ENCODE assay signal across 14 mouse cellular contexts in the genomic region with DNA sequence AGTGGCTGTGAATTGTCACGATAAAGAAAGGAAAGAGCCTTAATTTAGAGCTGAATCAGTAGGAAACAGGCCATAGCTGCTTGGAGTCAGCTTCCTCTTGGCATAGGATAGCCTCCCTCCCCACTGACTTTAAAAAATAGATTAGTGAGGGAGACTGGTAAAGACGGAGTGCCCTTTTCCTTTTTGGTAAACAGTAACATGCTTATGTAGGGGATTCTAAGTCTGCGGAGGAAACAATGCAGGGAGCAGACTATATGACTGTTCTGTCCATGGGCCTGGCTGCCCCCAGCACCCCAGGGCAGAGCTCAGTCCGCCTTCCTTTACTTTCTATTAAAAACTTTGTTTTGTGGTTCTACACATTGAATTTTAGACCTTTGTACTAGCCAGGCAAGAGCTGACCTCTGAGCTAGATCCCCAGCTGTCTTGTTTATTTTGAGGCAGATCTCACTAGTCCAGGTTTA. TPM values are rescaled to one million over a fixed set of nuclear protein-coding genes. Genes with fewer than 3 reads are reported as not detected.
DNase-seq lines count a peak whose midpoint lies in the region; ATAC-seq and TF ChIP-seq lines count a peak whose summit lies in the region.
"Had no signal": no experiment of that assay in that cellular context is flagged by ENCODE, and none has a peak within 500 bp of the region (broad histone marks: within the 10 kb centered on the region; RNA-seq: fewer than 3 reads in every experiment).

No protein-coding gene starts in this region.

- H3K27me3 ChIP-seq in ES-Bruce4 (ENCODE audit: control insufficient read depth, insufficient read depth, low read length, poor library complexity, severe bottlenecking), result no peaks in the 10 kb centered on the region
- no peaks in the 10 kb centered on the region for H3K27me3 ChIP-seq in heart, postnatal 0 days (ENCODE audit: control insufficient read depth, insufficient read depth, low read length)
- no peaks in the 10 kb centered on the region for H3K27me3 ChIP-seq in liver, embryonic 11.5 days (replicated peaks; ENCODE audit: control insufficient read depth, insufficient read depth, low read length)
- no peaks in the 10 kb centered on the region for H3K27me3 ChIP-seq in midbrain, embryonic 11.5 days (ENCODE audit: control insufficient read depth, insufficient read depth, low read length)
- H3K27me3 ChIP-seq: hindbrain, embryonic 12.5 days; limb, embryonic 15.5 days; Patski had no signal

- no peak overlapping the region for H3K4me2 ChIP-seq in heart, postnatal 0 days (ENCODE audit: low read depth, low read length)
- no peak overlapping the region for H3K4me2 ChIP-seq in liver, embryonic 11.5 days
- H3K4me2 ChIP-seq in midbrain, embryonic 11.5 days, result no peak overlapping the region
- H3K4me2 ChIP-seq: hindbrain, embryonic 12.5 days; limb, embryonic 15.5 days had no signal

- no peak for TF ChIP-seq CTCF in ES-Bruce4 (IDR thresholded peaks at IDR 0.05; ENCODE audit: low read depth, low read length)
- no peak for TF ChIP-seq CTCF in heart, postnatal 0 days (IDR thresholded peaks at IDR 0.05; ENCODE audit: low read depth)

- TF ChIP-seq POLR2A in ES-Bruce4 (IDR thresholded peaks at IDR 0.05; ENCODE audit: insufficient read depth, low read length), result no peak

- H3K27ac ChIP-seq in ES-Bruce4 (ENCODE audit: insufficient read depth, low read length), result peak overlapping the region; percentile 66; the same call in 1 of the 2 replicates
- H3K27ac ChIP-seq in heart, postnatal 0 days (ENCODE audit: low read depth), result peak overlapping the region; percentile 79
- peak overlapping the region; percentile 4; the same call in 1 of the 2 replicates for H3K27ac ChIP-seq in liver, embryonic 11.5 days (ENCODE audit: low read depth, low read length)
- H3K27ac ChIP-seq in midbrain, embryonic 11.5 days (ENCODE audit: low read depth, low read length), result no peak overlapping the region
- H3K27ac ChIP-seq: forebrain, embryonic 10.5 days; hindbrain, embryonic 12.5 days; limb, embryonic 15.5 days had no signal

- peak; percentile 54 for ATAC-seq in heart, postnatal 0 days (ENCODE audit: insufficient read depth, low read depth)
- peak; percentile 37; the same call in 1 of the 2 replicates for ATAC-seq in liver, embryonic 11.5 days (replicated peaks; ENCODE audit: low FRiP score)
- ATAC-seq in midbrain, embryonic 11.5 days (ENCODE audit: low FRiP score), result no peak
- ATAC-seq: Patski had no signal

- H3K9ac ChIP-seq in ES-Bruce4 (ENCODE audit: low read depth, poor library complexity, severe bottlenecking), result no peak overlapping the region
- H3K9ac ChIP-seq in heart, postnatal 0 days (replicated peaks; ENCODE audit: low read depth, low read length), result no peak overlapping the region
- no peak overlapping the region for H3K9ac ChIP-seq in liver, embryonic 11.5 days (ENCODE audit: low read depth, low read length)
- no peak overlapping the region for H3K9ac ChIP-seq in midbrain, embryonic 11.5 days (ENCODE audit: low read length)
- H3K9ac ChIP-seq: hindbrain, embryonic 12.5 days; limb, embryonic 15.5 days had no signal

- TF ChIP-seq EP300 in ES-Bruce4 (IDR thresholded peaks at IDR 0.05; ENCODE audit: insufficient read depth, low read depth, low read length), result no peak
- TF ChIP-seq EP300 in heart, postnatal 0 days (IDR thresholded peaks at IDR 0.05; ENCODE audit: low read depth), result peak; percentile 76

- H3K9me3 ChIP-seq in ES-Bruce4 (replicated peaks; ENCODE audit: control insufficient read depth, insufficient read depth, low read length, poor library complexity, severe bottlenecking), result peaks cover 29% of the 10 kb centered on the region
- H3K9me3 ChIP-seq in heart, postnatal 0 days (replicated peaks; ENCODE audit: control insufficient read depth, low read length), result no peaks in the 10 kb centered on the region
- no peaks in the 10 kb centered on the region for H3K9me3 ChIP-seq in liver, embryonic 11.5 days (ENCODE audit: control insufficient read depth, low read length)
- no peaks in the 10 kb centered on the region for H3K9me3 ChIP-seq in midbrain, embryonic 11.5 days (ENCODE audit: control insufficient read depth, low read length)
- H3K9me3 ChIP-seq: forebrain, embryonic 10.5 days; hindbrain, embryonic 12.5 days; limb, embryonic 15.5 days had no signal

- H3K4me1 ChIP-seq in ES-Bruce4 (ENCODE audit: control insufficient read depth, insufficient read depth, low read length), result no peaks in the 10 kb centered on the region
- H3K4me1 ChIP-seq in heart, postnatal 0 days (ENCODE audit: control insufficient read depth, insufficient read depth), result peaks cover 10% of the 10 kb centered on the region; the same call in 1 of the 2 replicates
- peaks cover 16% of the 10 kb centered on the region for H3K4me1 ChIP-seq in liver, embryonic 11.5 days (replicated peaks; ENCODE audit: control insufficient read depth, insufficient read depth, low read length)
- no peaks in the 10 kb centered on the region for H3K4me1 ChIP-seq in midbrain, embryonic 11.5 days (ENCODE audit: control insufficient read depth, insufficient read depth, low read length)
- H3K4me1 ChIP-seq: forebrain, embryonic 10.5 days; hindbrain, embryonic 12.5 days had no signal

- intact Hi-C loops in heart, postnatal 14 days (cut with DNase I), result loop anchor here (5.0 kb wide), 1 partner anchor 58 kb away; the partner anchor contains the start of gene Lpar6

- 60% methylated on average over 4 of the region's 4 CpGs for WGBS in heart, postnatal 0 days
- 55% methylated on average over 4 of the region's 4 CpGs for WGBS in liver, embryonic 11.5 days
- WGBS in midbrain, embryonic 11.5 days, result 87% methylated on average over 4 of the region's 4 CpGs

- peaks cover 14% of the 10 kb centered on the region for H3K36me3 ChIP-seq in ES-Bruce4 (ENCODE audit: control insufficient read depth, insufficient read depth, low read length, poor library complexity, severe bottlenecking)
- H3K36me3 ChIP-seq in heart, postnatal 0 days (replicated peaks; ENCODE audit: control insufficient read depth, insufficient read depth, low read length), result peaks cover 40% of the 10 kb centered on the region
- H3K36me3 ChIP-seq in liver, embryonic 11.5 days (ENCODE audit: control insufficient read depth, insufficient read depth, low read length), result peaks cover 13% of the 10 kb centered on the region; the same call in 1 of the 2 replicates
- H3K36me3 ChIP-seq in midbrain, embryonic 11.5 days (ENCODE audit: control insufficient read depth, insufficient read depth, low read length), result peaks cover 14% of the 10 kb centered on the region; the same call in 1 of the 2 replicates

- no peak overlapping the region for H3K4me3 ChIP-seq in ES-Bruce4 (ENCODE audit: low read depth, low read length)
- no peak overlapping the region for H3K4me3 ChIP-seq in heart, postnatal 0 days (ENCODE audit: low read depth, low read length)
- H3K4me3 ChIP-seq in liver, embryonic 11.5 days (ENCODE audit: low read depth, low read length), result no peak overlapping the region
- H3K4me3 ChIP-seq in midbrain, embryonic 11.5 days (ENCODE audit: low read depth, low read length), result no peak overlapping the region
- H3K4me3 ChIP-seq: forebrain, embryonic 10.5 days; hindbrain, embryonic 12.5 days; limb, embryonic 15.5 days had no signal

- peak; percentile 94 for DNase-seq in heart, adult 11 months
- no peak for DNase-seq in heart, postnatal 14 days
- DNase-seq in heart, postnatal 0 days (ENCODE audit: low spot score), result peak; percentile 66
- no peak for DNase-seq in liver, embryonic 11.5 days (ENCODE audit: low spot score)
- no peak for DNase-seq in urinary bladder, adult 18-20 months (ENCODE audit: low spot score in 2 of 2)
- DNase-seq in midbrain, embryonic 11.5 days (ENCODE audit: low spot score, missing footprints), result no peak
- no peak for DNase-seq in cerebellum, postnatal 36 days
- DNase-seq: adrenal gland, postnatal 25 days; cerebellum, postnatal 25 days had no signal

RNA-seq across cellular contexts. Expression of gene Rcbtb2, which starts 56.4 kb away (rescaled TPM):
- 10 to 100 TPM; 29.3 to 29.4 TPM for total RNA-seq in heart, postnatal 14 days (2021)
- 74.1 and 76.5 TPM in 2 replicates for polyA plus RNA-seq in ES-Bruce4 (2011; ENCODE audit: insufficient read depth, insufficient read length, low read depth, missing spikeins)
- total RNA-seq in heart, postnatal 0 days (2014; rRNA removed; ENCODE audit: low replicate concordance), result 57.5 and 68.5 TPM in 2 replicates
- 44.9 and 47.8 TPM in 2 replicates for polyA plus RNA-seq in heart, postnatal 0 days (2015; fragmentation: Nextera tagmentation; extraction: Ambion mirVana)
- 56.3 and 56.9 TPM in 2 replicates for polyA plus RNA-seq in liver, embryonic 11.5 days (2014; fragmentation: Nextera tagmentation; extraction: Ambion mirVana)
- 169 and 177 TPM in 2 replicates for polyA plus RNA-seq in midbrain, embryonic 11.5 days (2014; fragmentation: Nextera tagmentation; extraction: Ambion mirVana)

RNA-seq across cellular contexts. Expression of gene Lpar6, which starts 58.4 kb away (rescaled TPM):
- 1 to 10 TPM; 4.0 TPM for total RNA-seq in heart, postnatal 14 days (2021)
- 12.9 TPM in 2 replicates for polyA plus RNA-seq in ES-Bruce4 (2011; ENCODE audit: insufficient read depth, insufficient read length, low read depth, missing spikeins)
- 6.6 and 7.0 TPM in 2 replicates for total RNA-seq in heart, postnatal 0 days (2014; rRNA removed; ENCODE audit: low replicate concordance)
- polyA plus RNA-seq in heart, postnatal 0 days (2015; fragmentation: Nextera tagmentation; extraction: Ambion mirVana), result 7.2 and 7.8 TPM in 2 replicates
- polyA plus RNA-seq in liver, embryonic 11.5 days (2014; fragmentation: Nextera tagmentation; extraction: Ambion mirVana), result 9.3 and 9.8 TPM in 2 replicates
- polyA plus RNA-seq in midbrain, embryonic 11.5 days (2014; fragmentation: Nextera tagmentation; extraction: Ambion mirVana), result 17.7 and 17.8 TPM in 2 replicates

Comparison
In these comparisons a context has a peak if more than half of its experiments do, and no peak if none do; other contexts are left out.
1. DNase-seq: peak in heart, adult 11 months (single experiment) and heart, postnatal 0 days (single experiment); none in heart, postnatal 14 days (0 of 2), liver, embryonic 11.5 days (single experiment), urinary bladder, adult 18-20 months (0 of 2), midbrain, embryonic 11.5 days (single experiment) and cerebellum, postnatal 36 days (0 of 2).